Mouse (Mus musculus) stomach, postnatal 0 days (tissue): Measurements from ENCODE around the gene Tm9sf4.

Experiments used
- CTCF ChIP-seq: IDR thresholded peaks from 2 replicates; pipeline ENCODE4 v1.5.1; 2016; ENCODE audit warnings: antibody characterized with exemption, low read depth, mild to moderate bottlenecking, moderate library complexity
- EP300 ChIP-seq: optimal IDR thresholded peaks from 2 replicates; pipeline ENCODE3; 2016; ENCODE audit warnings: antibody characterized with exemption

DNA sequence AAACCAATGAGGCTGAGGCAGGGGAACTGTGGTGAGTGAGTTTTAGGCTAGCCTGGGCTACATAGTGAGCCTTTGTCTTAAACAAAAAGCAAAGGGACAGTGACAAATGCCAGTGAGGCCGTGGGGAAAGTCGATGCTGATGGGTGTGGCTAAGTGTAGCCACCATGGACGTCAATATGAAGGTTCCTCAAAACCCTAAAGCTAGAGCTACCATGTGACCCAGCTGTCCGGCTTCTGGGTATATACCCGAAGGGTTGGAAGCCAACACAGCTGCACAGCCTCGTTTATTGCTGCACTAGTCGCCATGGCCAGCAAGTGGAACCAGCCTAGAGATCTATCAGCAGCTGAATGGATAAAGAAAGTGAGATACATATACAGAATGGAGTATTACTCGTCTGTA lies 41.0 kb upstream of the Tm9sf4 start:
- no peak for TF ChIP-seq EP300
- no peak for TF ChIP-seq CTCF
